Mouse (Mus musculus) neural tube, embryonic 11.5 days (tissue): Measurements from ENCODE around the gene B3gat3. TPM values are rescaled to one million over a fixed set of nuclear protein-coding genes. Genes with fewer than 3 reads are reported as not detected.
"Not testable (repeated sequence)": the region's sequence is repeated elsewhere in the genome, so short reads cannot be mapped to it uniquely, and the experiment has no call there.

Experiments used
- ATAC-seq: fragments of 200-750 bp; cut with Nextera tagmentation; 2 replicates; pipeline ENCODE4 v1.8.0; 2017; ENCODE audit warnings: moderate number of reproducible peaks, mild to moderate bottlenecking, moderate TSS enrichment, moderate library complexity; ENCODE audit not compliant: insufficient read depth, low FRiP score, low TSS enrichment
- DNase-seq: peaks from one replicate; pipeline ENCODE4 v3.0.0-alpha.2; 2015; ENCODE audit warnings: low spot score
- H3K27ac ChIP-seq: fragments of 300-500 bp; sonication (generic); 2 replicates; pipeline ENCODE4 v1.5.1; 2014; ENCODE audit warnings: low read depth, mild to moderate bottlenecking, low read length
- H3K27me3 ChIP-seq: fragments of 300-500 bp; sonication (generic); 2 replicates; pipeline ENCODE4 v1.6.1; 2014; ENCODE audit warnings: mild to moderate bottlenecking, low read length, mixed read lengths; ENCODE audit not compliant: control insufficient read depth, insufficient read depth
- H3K36me3 ChIP-seq: fragments of 300-500 bp; sonication (generic); 2 replicates; pipeline ENCODE4 v1.6.1; 2014; ENCODE audit warnings: mild to moderate bottlenecking, low read length, moderate library complexity, mixed read lengths; ENCODE audit not compliant: control insufficient read depth, insufficient read depth
- H3K4me1 ChIP-seq: fragments of 300-500 bp; sonication (generic); 2 replicates; pipeline ENCODE4 v1.6.1; 2014; ENCODE audit warnings: low read length, mixed read lengths; ENCODE audit not compliant: control insufficient read depth, insufficient read depth
- H3K4me2 ChIP-seq: fragments of 300-500 bp; sonication (generic); 2 replicates; pipeline ENCODE4 v1.6.1; 2014; ENCODE audit warnings: low read depth, mild to moderate bottlenecking, moderate library complexity
- H3K4me3 ChIP-seq: fragments of 300-500 bp; sonication (generic); 2 replicates; pipeline ENCODE4 v1.5.1; 2014; ENCODE audit warnings: low read depth, low read length
- H3K9ac ChIP-seq: fragments of 300-500 bp; sonication (generic); 2 replicates; pipeline ENCODE4 v1.6.1; 2014; ENCODE audit warnings: mild to moderate bottlenecking, low read length
- H3K9me3 ChIP-seq: fragments of 300-500 bp; sonication (generic); 2 replicates; pipeline ENCODE4 v1.6.1; 2016; ENCODE audit warnings: low read length; ENCODE audit not compliant: control insufficient read depth
- WGBS: fragments of 180-500 bp; shearing (Covaris S2); extraction: QIAGEN DNeasy Blood & Tissue Kit; methylation state at CpG from one replicate; pipeline ENCODE4 v1.1.7; 2014; 5-methylcytosine and 5-hydroxymethylcytosine counted together
- polyA plus RNA-seq: library from polyadenylated mRNA; unstranded; fragments of >200 nt; fragmentation: Nextera tagmentation; extraction: Ambion mirVana; gene quantifications from 2 replicates; pipeline ENCODE4 v1.2.1, GENCODE M21; 2014

The B3gat3 gene
- polyA plus RNA-seq, 1 experiment from 2014 or later, result 59.0 TPM

DNA sequence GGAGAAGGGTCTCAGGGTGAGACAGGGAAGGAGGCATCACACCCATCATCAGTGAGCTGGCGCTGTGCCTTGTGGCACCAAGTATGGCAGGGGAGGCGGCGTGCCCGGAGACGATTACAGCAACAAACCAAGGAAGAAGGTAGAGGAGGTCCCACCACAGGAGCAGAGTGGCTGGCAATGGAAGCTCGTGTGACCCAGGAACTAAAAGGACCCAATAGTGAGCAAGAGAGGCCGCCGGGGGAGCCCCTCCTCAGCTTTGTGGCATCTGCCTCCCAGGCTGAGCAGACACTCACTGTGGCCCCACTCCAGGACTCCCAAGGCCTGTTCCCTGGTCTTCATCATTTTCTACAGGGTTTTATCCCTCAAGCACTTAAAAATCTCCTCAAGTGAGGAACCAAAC, 45.6 kb downstream of the B3gat3 start:
- H3K4me2 ChIP-seq, result peak overlapping the region; percentile 45
- no peak overlapping the region for H3K27ac ChIP-seq
- H3K9me3 ChIP-seq, result no peaks in the 10 kb centered on the region
- no peak overlapping the region; the same call in 1 of the 2 replicates for H3K4me3 ChIP-seq
- WGBS, result 80% methylated on average over 8 of the region's 8 CpGs
- no peaks in the 10 kb centered on the region for H3K27me3 ChIP-seq
- DNase-seq (no peak), ATAC-seq (no peak)
- H3K4me1 ChIP-seq, result no peaks in the 10 kb centered on the region
- H3K36me3 ChIP-seq, result peaks cover 30% of the 10 kb centered on the region
- H3K9ac ChIP-seq, result peak overlapping the region; percentile 35

DNA sequence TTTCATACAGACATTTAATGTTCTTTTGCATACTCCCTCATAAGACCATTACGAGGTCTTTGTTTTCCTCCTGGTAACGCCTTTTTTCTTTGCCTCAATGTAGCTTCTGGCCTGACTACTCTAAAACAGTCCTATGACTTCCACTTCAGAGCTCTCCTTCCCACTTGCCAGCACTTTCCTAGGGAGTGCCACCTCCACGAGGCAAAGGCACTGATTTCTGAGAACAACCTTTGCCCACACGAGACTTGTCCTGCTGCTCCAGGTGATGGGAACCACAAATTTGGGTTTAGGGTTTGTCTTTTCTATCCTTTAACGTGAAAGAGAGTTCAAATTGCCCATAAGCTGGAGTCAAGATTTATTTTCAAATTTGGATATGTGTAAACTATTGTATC, 46.0 kb downstream of the B3gat3 start:
- ATAC-seq (no peak), DNase-seq (no peak)
- Histone ChIP-seq H3K27ac (peak overlapping the region; percentile 76; the same call in 1 of the 2 replicates), H3K4me1 (no peaks in the 10 kb centered on the region), H3K9me3 (no peaks in the 10 kb centered on the region), H3K27me3 (no peaks in the 10 kb centered on the region), H3K36me3 (peaks cover 34% of the 10 kb centered on the region), H3K4me3 (peak overlapping the region; percentile 47), H3K9ac (peak overlapping the region; percentile 60), H3K4me2 (peak overlapping the region; percentile 45)
- 46% methylated on average over 5 of the region's 5 CpGs for WGBS

DNA sequence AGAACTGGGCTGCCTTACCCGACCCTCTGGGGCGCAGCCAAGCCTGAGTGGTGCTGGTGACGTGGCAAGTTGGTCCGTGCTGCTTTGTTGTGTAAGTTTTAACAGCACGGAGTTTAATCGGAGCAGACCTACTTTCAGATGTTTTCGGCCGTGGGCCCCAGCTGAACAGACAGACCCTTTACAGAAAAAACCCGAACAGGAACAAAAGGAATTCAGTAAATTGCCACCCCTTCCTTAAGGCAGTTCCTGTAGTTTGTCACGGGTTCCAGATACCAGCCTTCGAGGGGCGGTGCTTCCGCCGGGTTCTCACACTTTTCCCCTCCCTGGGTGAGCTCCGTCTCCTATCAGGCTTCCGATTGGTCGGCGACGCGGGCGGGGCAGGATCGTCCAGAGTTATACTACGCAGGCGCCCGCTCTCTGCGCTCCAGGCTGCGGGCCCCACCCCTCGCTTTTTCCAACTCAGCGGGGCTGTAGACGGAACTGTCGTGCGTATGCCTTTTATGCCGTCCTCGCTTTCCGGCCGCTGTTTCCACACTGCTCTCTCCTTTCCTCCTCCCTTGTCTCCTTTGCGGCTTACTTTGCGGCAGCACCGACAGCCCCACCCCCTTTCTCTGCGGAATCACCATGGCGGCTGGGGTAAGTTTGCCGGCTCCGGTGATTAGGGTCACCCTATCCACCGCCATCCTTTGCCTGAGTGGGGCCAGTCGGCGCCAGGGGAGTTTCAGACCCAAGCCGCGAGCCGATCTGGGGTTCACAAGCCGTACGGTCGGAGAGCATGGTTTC, 46.6 kb downstream of the B3gat3 start, which contains the start of gene Eef1g:
Eef1g (plus strand) TSS at position 452 of the 783 bp plus-strand sequence.
- Histone ChIP-seq H3K4me3 (peak within 1 kb of the TSS; percentile 92), H3K27ac (peak within 1 kb of the TSS; percentile 79), H3K4me2 (peak within 1 kb of the TSS; percentile 85), H3K9ac (peak within 1 kb of the TSS; percentile 93), H3K9me3 (no peaks in the 10 kb centered on the region), H3K27me3 (no peaks in the 10 kb centered on the region), H3K36me3 (peaks cover 37% of the 10 kb centered on the region), H3K4me1 (no peaks in the 10 kb centered on the region)
- under 1% methylated on average over 52 of the region's 52 CpGs for WGBS
- ATAC-seq (peak; percentile 98), DNase-seq (peak; percentile 99)

DNA sequence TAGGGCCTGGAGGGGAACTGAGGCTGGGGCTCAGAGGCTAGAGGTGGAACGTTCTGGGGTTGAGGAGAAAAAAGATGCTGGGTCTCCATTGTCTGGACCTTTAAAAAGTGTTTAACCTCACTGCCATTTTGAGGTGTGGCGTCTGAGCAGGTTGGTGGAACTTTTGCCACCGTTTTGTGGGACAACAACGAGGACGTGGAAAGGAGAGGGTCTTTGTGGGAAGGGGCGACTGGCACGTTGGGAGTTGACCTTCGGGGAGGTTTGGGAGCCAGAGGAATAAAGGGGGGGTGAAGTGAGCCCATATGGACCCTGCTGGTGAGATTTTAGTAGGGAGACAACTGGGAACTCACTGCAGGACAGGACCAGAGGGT, 47.2 kb downstream of the B3gat3 start:
- ATAC-seq, result no peak
- Histone ChIP-seq H3K4me1 (no peaks in the 10 kb centered on the region), H3K9ac (peak overlapping the region; percentile 93), H3K27ac (peak overlapping the region; percentile 79), H3K4me2 (peak overlapping the region; percentile 85), H3K27me3 (no peaks in the 10 kb centered on the region), H3K36me3 (peaks cover 36% of the 10 kb centered on the region), H3K9me3 (no peaks in the 10 kb centered on the region), H3K4me3 (peak overlapping the region; percentile 92)
- 0% methylated on average over 8 of the region's 8 CpGs for WGBS
- DNase-seq, result no peak

DNA sequence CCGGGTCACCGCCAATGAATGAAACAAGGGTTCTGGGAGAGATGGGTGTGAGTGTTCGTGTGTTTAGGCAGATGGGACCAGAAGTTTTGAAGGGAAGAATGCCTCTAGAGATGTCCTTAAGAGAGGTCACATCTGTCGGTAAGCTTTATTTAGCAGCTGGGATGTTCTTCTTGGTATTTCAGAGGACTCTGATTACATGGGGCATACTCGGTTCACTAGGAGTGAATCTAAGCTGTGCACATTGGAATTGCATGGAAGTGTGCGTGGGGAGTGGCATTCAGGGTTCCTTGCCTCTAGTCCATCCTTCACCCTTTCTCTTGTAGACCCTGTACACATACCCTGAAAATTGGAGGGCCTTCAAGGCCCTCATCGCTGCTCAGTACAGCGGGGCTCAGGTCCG, 47.7 kb downstream of the B3gat3 start:
- DNase-seq, result no peak
- Histone ChIP-seq H3K36me3 (peaks cover 36% of the 10 kb centered on the region), H3K27ac (no peak overlapping the region)

DNA sequence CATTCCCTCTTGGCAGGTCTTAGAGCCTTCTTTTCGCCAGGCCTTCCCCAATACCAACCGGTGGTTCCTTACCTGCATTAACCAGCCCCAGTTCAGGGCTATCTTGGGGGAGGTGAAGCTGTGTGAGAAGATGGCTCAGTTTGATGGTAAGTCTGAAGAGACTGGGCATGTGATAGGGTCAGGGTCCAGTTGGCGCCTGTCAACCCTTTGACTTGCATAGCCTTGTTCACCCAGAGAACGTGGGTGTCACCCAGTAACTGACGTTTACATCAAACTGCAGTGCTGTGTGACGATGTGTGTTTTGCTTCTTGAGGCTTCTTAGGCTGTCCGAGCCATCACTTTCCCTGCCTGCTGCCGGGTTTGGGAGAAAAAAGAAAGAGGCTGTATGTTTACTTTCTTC, 52.3 kb downstream of the B3gat3 start:
- not testable (repeated sequence) for ATAC-seq, H3K4me3 ChIP-seq, H3K9ac ChIP-seq, DNase-seq, H3K27ac ChIP-seq, H3K27me3 ChIP-seq, H3K4me2 ChIP-seq, H3K9me3 ChIP-seq, H3K4me1 ChIP-seq
- 85% methylated on average over 8 of the region's 8 CpGs for WGBS
- peaks cover 39% of the 10 kb centered on the region for H3K36me3 ChIP-seq

More for the DNA sequence above, 47.7 kb downstream of the B3gat3 start:
- WGBS, result 5% methylated on average over 9 of the region's 9 CpGs
- no peak for ATAC-seq
- no peaks in the 10 kb centered on the region for H3K27me3 ChIP-seq
- no peaks in the 10 kb centered on the region for H3K4me1 ChIP-seq
- peak overlapping the region; percentile 92 for H3K4me3 ChIP-seq
- H3K4me2 ChIP-seq, result peak overlapping the region; percentile 85
- H3K9me3 ChIP-seq, result no peaks in the 10 kb centered on the region
- peak overlapping the region; percentile 93 for H3K9ac ChIP-seq

DNA sequence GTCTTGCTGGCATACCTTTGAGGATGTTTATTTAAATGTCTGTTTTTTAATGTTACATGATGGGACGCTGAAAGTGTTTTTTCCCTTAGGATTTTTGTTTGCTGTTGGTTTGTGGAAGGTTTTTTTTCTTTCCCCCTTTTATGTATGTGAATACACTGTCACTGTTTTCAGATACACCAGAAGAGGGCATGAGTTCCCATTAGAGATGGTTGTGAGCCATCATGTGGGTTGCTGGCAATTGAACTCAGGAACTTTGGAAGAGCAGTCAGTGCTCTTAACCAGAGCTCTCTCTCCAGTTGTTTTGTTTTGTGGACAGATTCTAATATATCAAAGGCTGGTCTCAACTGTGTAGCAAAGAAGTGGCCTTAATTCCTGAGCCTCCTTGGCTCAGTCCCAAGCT, 54.5 kb downstream of the B3gat3 start:
- Histone ChIP-seq H3K4me1 (no peaks in the 10 kb centered on the region), H3K36me3 (peaks cover 48% of the 10 kb centered on the region), H3K9me3 (no peaks in the 10 kb centered on the region), H3K27ac (no peak overlapping the region), H3K9ac (no peak overlapping the region), H3K4me3 (no peak overlapping the region), H3K4me2 (no peak overlapping the region), H3K27me3 (no peaks in the 10 kb centered on the region)
- no peak for ATAC-seq
- 86% methylated on average over 1 of the region's 1 CpGs for WGBS
- no peak for DNase-seq

DNA sequence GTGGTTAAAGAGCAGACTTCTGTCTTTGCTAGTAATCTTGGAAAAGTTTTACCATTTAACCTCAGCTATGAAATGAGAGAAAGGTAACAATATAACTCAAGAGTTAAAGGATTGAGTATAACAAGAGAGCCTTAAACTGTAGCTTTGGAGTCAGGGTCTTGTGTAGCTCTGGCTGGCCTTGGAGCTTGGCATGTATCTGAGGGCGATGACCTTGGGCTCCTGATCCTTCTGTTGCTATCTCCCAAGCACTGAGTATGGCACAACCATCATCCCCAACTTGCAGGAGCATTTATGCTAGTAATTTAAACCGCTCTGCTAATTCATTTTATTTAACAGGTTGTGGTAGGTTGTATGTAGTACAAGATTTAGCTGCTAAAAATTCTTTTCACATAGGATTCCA, 55.3 kb downstream of the B3gat3 start:
- no peak overlapping the region for H3K27ac ChIP-seq
- H3K4me3 ChIP-seq, result no peak overlapping the region
- 93% methylated on average over 2 of the region's 2 CpGs for WGBS
- H3K4me2 ChIP-seq, result no peak overlapping the region
- H3K36me3 ChIP-seq, result peaks cover 42% of the 10 kb centered on the region
- H3K4me1 ChIP-seq, result no peaks in the 10 kb centered on the region
- H3K9me3 ChIP-seq, result no peaks in the 10 kb centered on the region
- no peak overlapping the region for H3K9ac ChIP-seq
- H3K27me3 ChIP-seq, result no peaks in the 10 kb centered on the region
- no peak for DNase-seq
- ATAC-seq, result no peak

DNA sequence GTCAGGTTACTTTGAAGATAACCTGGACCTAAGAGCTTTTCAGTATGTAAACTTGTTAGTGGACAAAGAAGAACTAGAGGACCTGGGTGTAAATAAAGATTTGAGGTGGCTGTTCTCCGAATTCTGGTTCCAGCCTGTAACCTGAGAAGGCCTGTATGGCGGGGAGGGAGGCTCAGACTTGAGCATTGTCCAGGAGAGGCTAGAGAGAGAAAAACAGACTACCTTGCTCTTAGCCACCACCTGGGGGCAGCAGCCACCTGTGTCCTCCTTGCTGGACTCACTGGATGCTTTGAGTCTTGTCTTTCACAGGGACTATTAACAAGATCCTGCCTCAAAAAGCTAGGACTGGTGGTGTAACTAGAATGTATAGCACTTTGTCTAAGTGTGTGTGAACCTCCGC, 56.4 kb downstream of the B3gat3 start:
- 50% methylated on average over 3 of the region's 3 CpGs for WGBS
- Histone ChIP-seq H3K4me2 (no peak overlapping the region), H3K9me3 (no peaks in the 10 kb centered on the region), H3K9ac (no peak overlapping the region), H3K27me3 (no peaks in the 10 kb centered on the region), H3K4me1 (no peaks in the 10 kb centered on the region), H3K4me3 (no peak overlapping the region), H3K27ac (no peak overlapping the region), H3K36me3 (peaks cover 32% of the 10 kb centered on the region)
- DNase-seq (peak; percentile 69), ATAC-seq (no peak; the same call in 1 of the 2 replicates)
